Mouse (Mus musculus) adrenal gland, postnatal 36 days (tissue): Measurements from ENCODE around the gene Vps13c. TPM values are rescaled to one million over a fixed set of nuclear protein-coding genes. Genes with fewer than 3 reads are reported as not detected.

Experiments used
- DNase-seq, 2 experiments: peaks; one replicate each; pipeline ENCODE4 v3.0.0; 2021; ENCODE audit warnings: mixed read lengths in 1 of 2
- long read RNA-seq, 2 experiments: library from polyadenylated mRNA; stranded (forward); transcript quantifications; one replicate each; pipeline ENCODE4 v2.0.0; 2021; ENCODE audit warnings: borderline sequencing depth in 2 of 2
- total RNA-seq, 2 experiments: library from RNA; stranded (reverse); gene quantifications; 2 replicates each; pipeline ENCODE4 v1.2.3; 2021

Gene Vps13c
- total RNA-seq = 10 to 100 TPM; 43.6 to 70.3 TPM
- long read RNA-seq, experiment 1 = 0 reads
- long read RNA-seq, experiment 2, partial matches to known transcripts = 0 of 1 reads
- long read RNA-seq, experiment 2, other reads (novel, unspliced or antisense) = 1 of 1 reads

GRCm38 (mm10) chr9:67839981-67840859 lies at the start of gene Vps13c:
Gene Vps13c, plus strand, starts transcription at chr9:67840396.
- peak; percentile 88 to 91 for DNase-seq

GRCm38 (mm10) chr9:67792405-67792804 lies 47.8 kb upstream of the Vps13c start:
- DNase-seq = no peak

- DNase-seq = no peak
Observed at GRCm38 (mm10) chr9:67793501-67793900, 46.7 kb upstream of the Vps13c start.

GRCm38 (mm10) chr9:67794216-67794615 lies 46.0 kb upstream of the Vps13c start:
- DNase-seq = no peak

- DNase-seq = no peak
Observed at GRCm38 (mm10) chr9:67794668-67795067, 45.5 kb upstream of the Vps13c start.

- no peak for DNase-seq
Observed at GRCm38 (mm10) chr9:67795205-67795675, 45.0 kb upstream of the Vps13c start.

- peak; percentile 51 to 64 for DNase-seq
Observed at GRCm38 (mm10) chr9:67799078-67799819, 40.9 kb upstream of the Vps13c start.

- DNase-seq = peak; percentile 63 to 72
Observed at GRCm38 (mm10) chr9:67802241-67802640, 38.0 kb upstream of the Vps13c start.

- no peak for DNase-seq
Observed at GRCm38 (mm10) chr9:67807000-67807399, 33.2 kb upstream of the Vps13c start.

- peak in 1 of 2 experiments; percentile 14 for DNase-seq
Observed at GRCm38 (mm10) chr9:67810527-67810926, 29.7 kb upstream of the Vps13c start.

GRCm38 (mm10) chr9:67811116-67811515 lies 29.1 kb upstream of the Vps13c start:
- DNase-seq = peak in 1 of 2 experiments; percentile 31

GRCm38 (mm10) chr9:67813171-67813570 lies 27.0 kb upstream of the Vps13c start:
- no peak for DNase-seq

- peak; percentile 61 for DNase-seq
Observed at GRCm38 (mm10) chr9:67813665-67814337, 26.4 kb upstream of the Vps13c start.

GRCm38 (mm10) chr9:67816172-67816928 lies 23.8 kb upstream of the Vps13c start:
- DNase-seq = no peak

GRCm38 (mm10) chr9:67817898-67818667 lies 22.1 kb upstream of the Vps13c start:
- no peak for DNase-seq

GRCm38 (mm10) chr9:67818668-67818950 lies 21.6 kb upstream of the Vps13c start:
- DNase-seq = no peak

- no peak for DNase-seq
Observed at GRCm38 (mm10) chr9:67823131-67823530, 17.1 kb upstream of the Vps13c start.

GRCm38 (mm10) chr9:67825527-67825926 lies 14.7 kb upstream of the Vps13c start:
- no peak for DNase-seq

GRCm38 (mm10) chr9:67828182-67828581 lies 12.0 kb upstream of the Vps13c start:
- peak; percentile 66 to 70 for DNase-seq
